Mouse (Mus musculus) megakaryocyte, embryonic 14.5 days (primary cell): ENCODE results near the gene Gm7982. TPM values are rescaled to one million over a fixed set of nuclear protein-coding genes. Genes with fewer than 3 reads are reported as not detected.
"Not testable (repeated sequence)": the region's sequence is repeated elsewhere in the genome, so short reads cannot be mapped to it uniquely, and the experiment has no call there.

ENCODE experiments used
- H3K27me3 ChIP-seq: replicated peaks from 2 replicates; pipeline ENCODE3; 2012; ENCODE audit warnings: inconsistent platforms
- H3K36me3 ChIP-seq: replicated peaks from 2 replicates; pipeline ENCODE3; 2012; ENCODE audit warnings: low read length, inconsistent platforms, mixed read lengths
- H3K4me1 ChIP-seq: 2 replicates; pipeline ENCODE4 v1.6.1; 2012; ENCODE audit warnings: inconsistent platforms
- H3K4me3 ChIP-seq: replicated peaks from 2 replicates; pipeline ENCODE3; 2012; ENCODE audit warnings: moderate library complexity, mild to moderate bottlenecking, inconsistent platforms
- H3K9me3 ChIP-seq: 2 replicates; pipeline ENCODE4 v1.6.1; 2012; ENCODE audit warnings: inconsistent platforms
- polyA plus RNA-seq: library from polyadenylated mRNA; stranded (reverse); fragments of >175 nt; gene quantifications from 2 replicates; pipeline ENCODE4 v1.2.3, GENCODE M21; 2012; ENCODE audit warnings: low replicate concordance; ENCODE audit not compliant: insufficient read depth

Gm7982 gene
- polyA plus RNA-seq, result not detected in 2 replicates

DNA sequence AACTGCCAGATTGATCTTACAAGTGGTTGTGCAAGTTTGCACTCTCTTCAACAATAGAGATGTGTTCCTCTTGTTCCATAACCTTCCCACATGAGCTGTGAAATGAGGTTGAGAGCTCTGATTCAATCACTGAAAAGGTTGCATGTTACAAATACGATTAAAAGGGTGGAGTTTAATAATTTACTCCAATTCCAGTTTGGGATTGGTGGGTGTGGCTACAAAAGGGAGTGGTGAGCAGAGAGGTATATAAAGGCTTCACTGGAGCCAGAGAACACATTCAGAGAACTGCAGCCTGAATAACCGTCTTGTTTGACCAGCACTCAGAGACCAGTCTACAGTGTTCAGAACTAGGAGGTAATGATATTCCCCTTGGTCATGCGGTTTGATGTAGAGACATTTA is at the start of gene Gm7982:
Gm7982 (plus strand) TSS at position 301 of the 400 bp plus-strand sequence.
- not testable (repeated sequence) for H3K27me3 ChIP-seq, H3K4me1 ChIP-seq, H3K36me3 ChIP-seq, H3K4me3 ChIP-seq, H3K9me3 ChIP-seq

GRCm38 (mm10) chr5:95736073-95736472 is 5.7 kb upstream of the Gm7982 start, which contains the start of gene Gm7978:
Gene Gm7978, minus strand, starts transcription at chr5:95736173.
- not testable (repeated sequence) for H3K27me3 ChIP-seq, H3K4me3 ChIP-seq, H3K36me3 ChIP-seq, H3K4me1 ChIP-seq, H3K9me3 ChIP-seq

GRCm38 (mm10) chr5:95775690-95776089 is 33.9 kb downstream of the Gm7982 start, which contains the start of gene E330014E10Rik:
Gene E330014E10Rik, plus strand, starts transcription at chr5:95775990.
- H3K27me3 ChIP-seq, H3K4me3 ChIP-seq, H3K9me3 ChIP-seq, H3K36me3 ChIP-seq, H3K4me1 ChIP-seq: not testable (repeated sequence)

Other genes with a start within 250 kb of the Gm7982 start
- gene Gm3286, start 231.3 kb upstream of the Gm7982 start, polyA plus RNA-seq, result not detected in 2 replicates
- gene Gm7971, start 147.1 kb upstream of the Gm7982 start, polyA plus RNA-seq, result not detected in 2 replicates
- gene Gm7978, start 5.8 kb upstream of the Gm7982 start, polyA plus RNA-seq, result not detected in 2 replicates
- not detected in 2 replicates for gene E330014E10Rik, start 34.0 kb downstream of the Gm7982 start, polyA plus RNA-seq
- not detected in 2 replicates for gene Cxcl13, start 214.9 kb downstream of the Gm7982 start, polyA plus RNA-seq